Mouse (Mus musculus) kidney, adult 2 months (tissue): ENCODE results near the gene Lrrc7.

Experiments
- CTCF ChIP-seq: fragments of 200-500 bp; conservative IDR thresholded peaks from 2 replicates; pipeline ENCODE4 v1.5.1; 2011; ENCODE audit warnings: low read depth, mild to moderate bottlenecking, control low read depth, low read length, moderate library complexity, mixed read lengths; ENCODE audit not compliant: insufficient read depth, insufficient read length
- POLR2A ChIP-seq: fragments of 200-500 bp; IDR thresholded peaks from one replicate; pipeline ENCODE4 v1.6.1; 2011; ENCODE audit warnings: low read depth, low read length, control low read depth

DNA sequence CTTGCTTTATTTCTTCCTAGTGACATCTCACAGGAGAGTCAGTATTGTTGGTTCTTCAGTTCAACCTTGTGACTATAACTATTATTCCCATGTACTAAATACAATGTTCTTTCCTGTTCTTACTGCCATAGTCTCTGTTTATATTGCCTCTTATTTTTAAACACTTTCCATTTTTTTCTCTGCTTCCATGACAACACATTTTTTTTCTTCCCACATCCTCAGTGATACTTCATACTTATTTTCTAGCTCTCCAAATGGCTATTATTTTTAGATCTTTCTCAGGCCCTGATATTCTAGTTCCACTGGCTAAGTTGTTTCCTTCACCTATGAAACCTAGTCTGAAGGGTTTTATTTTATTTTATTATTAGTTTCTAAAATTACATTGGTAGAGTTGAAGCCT, 221.2 kb downstream of the Lrrc7 start:
- TF ChIP-seq POLR2A, result no peak
- no peak for TF ChIP-seq CTCF
